10 mouse cellular contexts compared by ENCODE assay signal in the genomic region with DNA sequence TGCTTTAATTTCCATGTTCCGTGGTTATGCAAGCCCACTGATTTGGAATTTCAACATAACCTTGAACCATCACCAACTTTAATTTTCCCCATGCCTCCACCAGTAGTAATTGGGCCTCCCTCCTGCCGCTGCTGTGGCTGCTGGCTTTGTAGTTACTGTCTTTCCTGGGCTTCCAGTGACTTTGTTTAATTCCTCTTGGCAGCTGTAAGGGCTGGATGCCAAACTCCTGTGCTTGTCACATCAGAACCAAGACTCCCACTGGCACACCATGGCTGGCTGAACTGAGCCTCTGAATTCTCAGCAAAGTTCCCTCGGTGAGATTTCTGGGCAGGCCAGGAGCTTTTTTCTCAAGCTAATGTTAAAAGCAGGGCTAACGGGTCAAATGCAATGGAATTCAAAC.
DNase-seq lines count a peak whose midpoint lies in the region; ATAC-seq and TF ChIP-seq lines count a peak whose summit lies in the region.
"Had no signal": no experiment of that assay in that cellular context is flagged by ENCODE, and none has a peak within 500 bp of the region (broad histone marks: within the 10 kb centered on the region; RNA-seq: fewer than 3 reads in every experiment).

No protein-coding gene starts in this region.

- no peak for ATAC-seq in hindbrain, embryonic 14.5 days (ENCODE audit: low FRiP score)
- ATAC-seq in hindbrain, embryonic 11.5 days (ENCODE audit: low FRiP score) = no peak
- ATAC-seq in lung, embryonic 14.5 days (ENCODE audit: insufficient read depth) = no peak
- ATAC-seq in granulocyte monocyte progenitor cell, adult 5-6 weeks (replicated peaks; ENCODE audit: poor library complexity, severe bottlenecking) = no peak
- ATAC-seq in megakaryocyte, adult 5-6 weeks (ENCODE audit: poor library complexity, severe bottlenecking) = no peak

- no peak for TF ChIP-seq CTCF in lung, embryonic 14.5 days (IDR thresholded peaks at IDR 0.05; ENCODE audit: low read depth)

- DNase-seq in hindbrain, embryonic 14.5 days (ENCODE audit: low spot score) = peak; percentile 60
- no peak for DNase-seq in hindbrain, embryonic 11.5 days (ENCODE audit: low spot score)
- DNase-seq in MN1 (ENCODE audit: low spot score) = peak; percentile 46
- DNase-seq in brain, adult 2 months (ENCODE audit: low read depth, low spot score) = peak; percentile 75
- DNase-seq in lung, embryonic 14.5 days = peak; percentile 77
- DNase-seq in left cerebral cortex, adult 18-20 months (ENCODE audit: low spot score in 2 of 2) = no peak

- 0 out of 2 replicates have a peak overlapping the region, but pooled peaks have one; percentile 26 for H3K27ac ChIP-seq in hindbrain, embryonic 14.5 days
- no peak overlapping the region for H3K27ac ChIP-seq in hindbrain, embryonic 11.5 days (ENCODE audit: low read depth, low read length)
- peak overlapping the region; percentile 21; the same call in 1 of the 2 replicates for H3K27ac ChIP-seq in lung, embryonic 14.5 days (ENCODE audit: low read depth)
- H3K27ac ChIP-seq: macrophage had no signal

- H3K9ac ChIP-seq in hindbrain, embryonic 14.5 days = no peak overlapping the region
- H3K9ac ChIP-seq in hindbrain, embryonic 11.5 days (ENCODE audit: low read depth, low read length) = no peak overlapping the region
- no peak overlapping the region for H3K9ac ChIP-seq in lung, embryonic 14.5 days

- WGBS in hindbrain, embryonic 14.5 days = 42% methylated on average over 4 of the region's 4 CpGs
- WGBS in hindbrain, embryonic 11.5 days = 65% methylated on average over 4 of the region's 4 CpGs
- WGBS in lung, embryonic 14.5 days = 25% methylated on average over 4 of the region's 4 CpGs

- no peak overlapping the region for H3K4me2 ChIP-seq in hindbrain, embryonic 14.5 days (replicated peaks)
- H3K4me2 ChIP-seq in hindbrain, embryonic 11.5 days (replicated peaks; ENCODE audit: low read depth, low read length) = no peak overlapping the region
- H3K4me2 ChIP-seq in lung, embryonic 14.5 days = no peak overlapping the region

- H3K27me3 ChIP-seq in hindbrain, embryonic 14.5 days (ENCODE audit: control insufficient read depth, insufficient read depth, low read length) = no peaks in the 10 kb centered on the region
- no peaks in the 10 kb centered on the region for H3K27me3 ChIP-seq in hindbrain, embryonic 11.5 days (ENCODE audit: control insufficient read depth, insufficient read depth, low read length)
- H3K27me3 ChIP-seq in lung, embryonic 14.5 days (ENCODE audit: insufficient read depth, low read length) = no peaks in the 10 kb centered on the region

- H3K36me3 ChIP-seq in hindbrain, embryonic 14.5 days (replicated peaks; ENCODE audit: control insufficient read depth, insufficient read depth) = no peaks in the 10 kb centered on the region
- no peaks in the 10 kb centered on the region for H3K36me3 ChIP-seq in hindbrain, embryonic 11.5 days (ENCODE audit: control insufficient read depth, insufficient read depth, low read length)
- H3K36me3 ChIP-seq in lung, embryonic 14.5 days (ENCODE audit: insufficient read depth) = no peaks in the 10 kb centered on the region
- H3K36me3 ChIP-seq: G1E had no signal

- no peak overlapping the region for H3K4me3 ChIP-seq in hindbrain, embryonic 14.5 days (replicated peaks; ENCODE audit: low read length)
- H3K4me3 ChIP-seq in hindbrain, embryonic 11.5 days (ENCODE audit: low read depth, low read length) = no peak overlapping the region
- no peak overlapping the region for H3K4me3 ChIP-seq in lung, embryonic 14.5 days (ENCODE audit: low read depth, low read length)

- no peaks in the 10 kb centered on the region for H3K9me3 ChIP-seq in hindbrain, embryonic 14.5 days (ENCODE audit: control insufficient read depth, low read length)
- no peaks in the 10 kb centered on the region for H3K9me3 ChIP-seq in hindbrain, embryonic 11.5 days (ENCODE audit: control insufficient read depth, low read length)
- H3K9me3 ChIP-seq in lung, embryonic 14.5 days (ENCODE audit: low read depth, low read length) = no peaks in the 10 kb centered on the region

- peaks cover 3% of the 10 kb centered on the region; the same call in 1 of the 2 replicates for H3K4me1 ChIP-seq in hindbrain, embryonic 14.5 days (replicated peaks; ENCODE audit: control insufficient read depth, insufficient read depth, low read length)
- no peaks in the 10 kb centered on the region for H3K4me1 ChIP-seq in hindbrain, embryonic 11.5 days (replicated peaks; ENCODE audit: control insufficient read depth, insufficient read depth, low read length)
- H3K4me1 ChIP-seq in lung, embryonic 14.5 days (ENCODE audit: insufficient read depth) = peaks cover 9% of the 10 kb centered on the region

Comparison
In these comparisons a context has a peak if more than half of its experiments do, and no peak if none do; other contexts are left out.
1. DNase-seq: peak in hindbrain, embryonic 14.5 days (single experiment), MN1 (single experiment), brain, adult 2 months (single experiment) and lung, embryonic 14.5 days (single experiment); none in hindbrain, embryonic 11.5 days (single experiment) and left cerebral cortex, adult 18-20 months (0 of 2).